Mouse (Mus musculus) cerebellum, adult 8-10 months (tissue): Measurements from ENCODE around the gene Xaf1.
A peak's percentile ranks its signal among the peaks of the same experiment; 100 is the strongest.
"Not testable (repeated sequence)": the region's sequence is repeated elsewhere in the genome, so short reads cannot be mapped to it uniquely, and the experiment has no call there.

ENCODE experiments used
- DNase-seq: peaks from one replicate; pipeline ENCODE4 v3.0.0; 2022

Gene Xaf1

DNA sequence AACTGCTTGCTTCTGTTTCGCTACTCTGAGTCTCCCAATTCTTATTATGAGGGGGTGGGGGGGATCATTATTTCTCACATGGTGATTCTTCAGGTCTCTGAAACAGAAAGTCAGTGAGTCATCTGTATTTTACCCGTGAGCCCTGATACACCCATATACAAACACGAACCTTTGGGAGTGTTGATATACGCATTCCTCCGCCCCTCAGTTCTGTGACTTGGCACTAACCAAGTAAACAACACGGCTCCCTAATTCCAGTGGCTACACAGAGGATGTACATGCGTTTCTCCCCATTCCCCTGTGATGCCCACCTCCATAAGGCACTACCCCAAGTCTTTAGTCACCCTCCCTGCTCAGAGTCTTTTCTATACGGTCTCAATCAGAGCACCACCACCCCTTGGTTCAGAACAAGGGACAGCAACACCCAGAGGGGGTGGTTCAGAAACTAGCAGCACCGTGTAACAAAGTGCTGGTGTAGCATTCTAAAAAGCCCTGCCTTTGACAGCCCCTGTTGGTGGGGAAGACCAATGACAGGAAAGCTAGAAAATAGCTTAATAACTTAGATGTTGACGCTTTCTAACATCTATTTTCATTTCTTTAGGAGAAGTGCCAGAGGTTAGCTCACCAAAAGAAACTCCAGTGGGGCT is 10.0 kb downstream of the Xaf1 start:
- DNase-seq: no peak

DNA sequence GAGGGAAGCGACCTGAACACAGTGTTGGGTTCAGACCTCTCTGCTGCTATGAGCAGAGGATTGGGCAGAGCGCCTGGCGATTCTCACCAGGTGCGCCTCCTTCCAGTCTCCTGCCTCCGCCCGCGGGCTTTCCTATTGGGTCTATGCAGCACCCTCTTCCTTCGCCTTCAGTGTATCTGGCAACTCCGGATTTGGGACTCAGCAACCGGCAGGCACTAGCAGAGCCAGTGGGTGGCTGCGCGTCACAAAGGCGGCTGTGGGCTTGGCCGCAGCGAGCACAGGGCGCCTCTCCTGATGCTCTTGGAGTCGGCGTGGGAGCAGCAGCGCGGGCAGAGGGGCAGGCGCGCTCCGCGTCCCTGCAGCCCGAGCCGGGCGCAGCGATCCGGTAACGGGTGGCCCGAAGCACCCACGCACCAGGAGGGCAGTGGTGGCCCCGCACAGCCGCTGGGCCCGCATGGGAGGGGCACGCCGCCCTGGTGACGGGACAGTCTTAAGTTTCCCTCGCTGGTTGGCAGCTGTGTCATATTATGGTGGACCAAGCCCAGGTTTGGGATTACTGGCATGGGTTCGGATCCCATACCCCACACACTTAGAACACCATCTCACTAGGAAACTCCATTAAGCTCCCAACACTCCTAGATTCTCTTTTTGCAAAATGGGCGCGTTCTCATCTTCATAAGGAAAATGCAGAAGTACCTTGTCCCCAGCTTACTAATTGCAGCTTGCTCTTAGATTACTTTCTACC is 12.9 kb downstream of the Xaf1 start, which contains the start of gene Fbxo39:
TSS of gene Fbxo39 (plus strand) at position 294 of the 745 bp plus-strand sequence.
- DNase-seq: no peak

DNA sequence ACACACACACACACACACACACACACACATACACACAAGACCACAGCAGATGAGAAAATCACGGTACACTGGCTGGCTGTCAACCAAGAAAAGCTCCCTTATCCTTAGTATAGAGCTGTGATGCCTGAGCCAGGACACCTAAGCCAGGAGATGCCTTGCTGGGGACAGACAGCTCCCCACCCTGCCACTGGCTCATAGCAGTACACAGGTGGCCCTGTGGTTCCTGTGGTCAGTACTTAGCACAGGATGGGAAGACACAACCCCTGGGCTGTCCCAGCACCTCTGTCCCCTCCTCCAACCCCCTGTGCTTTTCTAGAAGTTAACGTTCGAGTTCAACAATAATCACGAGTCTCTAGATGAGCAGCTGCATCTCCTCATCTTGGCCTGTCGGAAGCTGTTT is 16.6 kb downstream of the Xaf1 start:
- no peak for DNase-seq

DNA sequence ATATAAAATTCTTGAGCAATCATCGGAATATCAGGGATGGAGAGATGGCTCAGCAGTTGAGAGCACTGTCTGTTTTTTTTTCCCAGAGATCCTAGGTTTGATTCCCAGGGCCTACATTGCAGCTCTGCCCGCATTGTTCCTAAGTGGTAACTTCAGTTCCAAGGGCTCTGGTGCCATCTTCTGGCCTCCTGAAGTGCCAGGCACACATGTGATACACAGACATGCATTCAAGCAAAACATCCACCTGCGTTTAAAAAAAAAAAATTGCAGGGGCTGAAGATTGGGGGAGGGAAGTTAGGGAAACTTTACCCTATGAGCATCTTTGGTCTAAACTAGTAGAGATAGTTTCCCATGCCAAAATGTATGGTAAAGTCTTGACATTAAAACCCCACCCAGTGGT is 23.0 kb downstream of the Xaf1 start:
- DNase-seq: no peak

DNA sequence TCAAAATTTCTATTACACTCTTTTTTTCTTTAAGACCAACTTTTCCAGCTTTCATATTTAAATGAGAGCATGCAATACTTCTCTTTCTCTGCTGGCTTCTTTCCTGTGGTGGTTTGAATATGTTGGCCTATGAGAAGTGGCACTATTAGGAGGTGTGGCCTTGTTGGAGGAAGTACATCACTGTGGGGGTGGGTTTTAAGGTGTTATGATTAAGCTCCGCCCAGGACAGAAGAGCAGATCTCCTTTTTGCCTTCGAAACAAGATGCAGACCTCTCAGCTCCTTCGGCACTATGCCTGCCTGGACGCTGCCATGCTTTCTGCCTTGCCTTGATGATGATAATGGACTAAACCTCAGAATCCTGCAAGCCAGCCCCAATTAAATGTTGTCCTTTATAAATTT is 24.3 kb downstream of the Xaf1 start:
- DNase-seq: no peak

DNA sequence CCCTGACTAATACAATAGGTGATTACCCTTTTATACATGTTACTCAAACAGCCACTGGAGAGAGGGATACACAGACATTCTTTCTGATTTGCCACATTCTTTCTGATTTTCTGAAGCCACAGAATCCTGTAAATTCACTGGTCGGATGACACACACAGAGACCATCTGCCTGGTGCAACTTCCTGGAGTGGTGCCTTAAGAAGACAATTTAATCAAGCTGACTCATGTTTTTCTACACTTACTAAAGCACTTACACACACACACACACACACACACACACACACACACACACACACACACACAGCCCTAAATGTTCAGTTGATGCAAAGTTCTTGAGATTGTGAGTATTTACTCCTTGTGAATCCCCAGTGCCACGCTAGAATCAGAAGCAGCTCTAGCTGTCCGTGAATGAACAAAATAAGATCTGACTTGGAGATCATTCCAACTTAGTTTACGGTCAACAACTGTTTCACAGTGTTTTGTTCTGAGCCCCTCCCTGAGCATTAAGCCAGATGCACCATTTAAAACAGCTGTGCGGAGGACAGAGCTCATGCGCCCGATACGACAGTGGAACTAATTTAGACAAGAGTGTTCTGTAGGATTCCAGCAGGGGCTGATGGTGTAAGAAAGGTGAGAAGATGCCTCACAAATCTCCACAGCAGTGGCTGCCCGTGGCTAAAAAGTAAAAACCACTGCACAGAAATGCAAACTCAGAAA is 31.7 kb downstream of the Xaf1 start:
- no peak for DNase-seq

DNA sequence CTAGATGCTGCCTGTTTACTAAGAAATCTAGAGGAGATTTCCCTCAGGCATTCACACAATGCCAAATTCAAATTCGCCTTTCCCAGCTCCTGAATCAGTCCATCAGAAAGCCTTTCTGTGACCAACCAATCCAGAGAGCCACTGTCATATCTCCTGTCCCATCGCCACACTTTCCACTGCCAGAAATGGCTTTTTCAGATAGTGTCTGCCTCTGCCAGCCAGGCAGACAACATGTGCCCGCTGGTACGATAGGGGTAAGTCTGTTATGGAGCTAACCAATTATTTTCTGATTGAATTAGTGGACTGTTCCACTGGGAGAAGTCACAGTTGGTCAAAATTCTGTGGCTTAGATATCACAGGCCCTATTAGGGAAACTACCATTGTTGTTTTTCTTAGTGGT is 33.2 kb downstream of the Xaf1 start:
- no peak for DNase-seq

DNA sequence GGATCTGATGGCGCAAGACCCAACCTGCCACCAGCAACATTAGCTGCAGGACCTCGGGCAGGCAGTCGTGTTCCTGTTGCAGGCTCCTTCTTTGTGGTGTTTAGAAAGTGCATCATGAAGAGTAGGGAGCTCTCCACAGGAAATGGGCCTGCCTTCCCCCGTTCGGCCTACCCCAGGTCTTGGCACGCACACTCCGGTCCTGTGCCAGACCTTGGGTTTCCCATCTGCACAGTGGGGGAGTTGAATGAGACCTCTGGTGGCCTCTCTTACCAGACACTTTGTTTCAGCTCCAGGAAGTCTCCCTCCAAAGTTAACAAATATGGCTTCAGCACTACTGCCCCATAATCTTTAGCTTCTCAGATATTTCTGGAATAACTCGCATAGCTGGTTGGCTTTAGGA is 35.3 kb downstream of the Xaf1 start:
- DNase-seq: no peak

DNA sequence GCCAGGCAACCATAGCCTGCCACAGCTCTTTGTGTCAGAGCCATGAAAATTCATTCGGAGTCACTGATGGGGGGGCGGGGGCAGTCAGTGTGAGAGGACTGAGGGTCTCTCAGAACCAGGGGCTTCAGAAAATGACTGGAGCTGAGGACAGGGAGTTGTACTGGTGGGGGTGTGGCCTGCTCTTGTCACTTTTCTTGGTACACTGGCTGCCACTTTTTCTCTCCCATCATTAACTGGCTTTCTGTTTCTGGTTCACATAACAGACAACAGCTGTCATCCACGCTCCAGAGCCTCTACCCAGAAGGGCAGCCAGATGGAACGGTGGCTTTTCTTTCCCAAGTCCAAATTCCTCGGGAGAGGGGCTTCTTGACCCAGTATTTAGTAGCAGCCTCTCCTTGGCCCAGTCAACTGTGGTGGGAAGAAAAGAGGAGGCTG is 37.0 kb downstream of the Xaf1 start:
- no peak for DNase-seq

DNA sequence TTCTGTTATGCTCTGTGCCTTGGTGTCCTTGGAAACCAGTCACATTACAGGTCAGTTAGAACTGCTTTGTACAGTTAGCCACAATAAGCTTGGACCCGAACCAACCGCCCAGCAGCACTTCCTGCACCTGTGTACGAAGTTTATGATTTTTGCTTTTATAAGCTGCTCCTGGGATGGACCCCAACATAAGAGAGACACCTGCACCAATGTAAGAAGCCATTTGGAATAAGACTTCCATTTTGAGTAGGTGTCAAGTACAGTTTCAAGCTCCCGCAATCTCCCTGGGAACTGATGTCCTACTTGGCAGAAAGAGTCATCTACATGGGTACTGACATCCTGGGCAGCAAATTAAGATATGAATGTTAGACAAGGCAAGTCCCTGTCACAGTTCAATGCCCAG is 38.3 kb downstream of the Xaf1 start:
- DNase-seq: no peak

DNA sequence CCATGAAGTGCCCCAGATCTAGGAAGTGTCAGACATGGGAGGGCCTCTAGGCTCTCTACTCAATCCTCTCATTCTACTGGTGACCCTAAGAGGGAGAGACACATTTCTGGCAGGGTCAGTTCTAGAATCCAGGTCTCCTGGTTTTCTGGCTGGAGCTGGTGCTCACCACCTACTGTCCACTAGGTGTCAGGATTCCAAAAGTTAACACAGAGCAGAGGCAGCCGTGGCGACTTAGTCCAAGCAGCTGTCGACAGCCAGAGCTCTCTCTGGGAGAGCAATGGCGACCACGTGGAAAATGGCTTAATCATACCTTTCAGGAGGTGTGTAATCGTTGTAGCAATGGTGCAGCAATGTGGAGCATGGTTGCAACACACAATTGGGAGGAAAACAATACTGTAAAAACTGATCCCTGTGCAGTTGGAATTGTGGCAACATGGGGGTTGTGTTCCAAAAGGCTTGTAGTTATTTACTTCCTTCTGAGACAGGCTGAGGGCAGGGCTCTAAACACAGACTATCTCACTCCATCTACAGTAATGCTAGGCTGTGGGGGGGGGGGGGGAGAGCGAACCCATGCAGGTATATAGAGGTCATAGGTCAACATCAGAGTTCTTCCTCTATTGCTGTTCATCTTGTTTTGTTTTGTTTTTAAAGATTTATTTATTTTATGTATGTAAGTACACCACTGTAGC is 41.3 kb downstream of the Xaf1 start:
- DNase-seq: peak; percentile 52

DNA sequence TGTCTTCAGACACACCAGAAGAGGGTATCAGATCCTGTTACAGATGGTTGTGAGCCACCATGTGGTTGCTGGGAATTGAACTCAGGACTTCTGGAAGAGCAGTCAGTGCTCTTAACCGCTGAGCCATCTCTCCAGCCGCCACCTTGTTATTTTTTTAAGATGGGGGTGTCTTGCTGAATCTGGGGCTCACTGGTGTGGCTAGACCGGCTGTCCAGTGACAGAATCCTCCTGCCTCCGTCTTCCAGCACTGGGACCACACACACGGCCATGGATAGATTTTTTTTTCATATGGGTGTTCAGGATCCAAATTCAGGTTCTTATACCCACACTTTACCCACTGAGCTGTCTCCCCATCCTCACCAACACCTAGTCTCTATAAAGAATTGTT is 41.8 kb downstream of the Xaf1 start:
- DNase-seq: not testable (repeated sequence)

DNA sequence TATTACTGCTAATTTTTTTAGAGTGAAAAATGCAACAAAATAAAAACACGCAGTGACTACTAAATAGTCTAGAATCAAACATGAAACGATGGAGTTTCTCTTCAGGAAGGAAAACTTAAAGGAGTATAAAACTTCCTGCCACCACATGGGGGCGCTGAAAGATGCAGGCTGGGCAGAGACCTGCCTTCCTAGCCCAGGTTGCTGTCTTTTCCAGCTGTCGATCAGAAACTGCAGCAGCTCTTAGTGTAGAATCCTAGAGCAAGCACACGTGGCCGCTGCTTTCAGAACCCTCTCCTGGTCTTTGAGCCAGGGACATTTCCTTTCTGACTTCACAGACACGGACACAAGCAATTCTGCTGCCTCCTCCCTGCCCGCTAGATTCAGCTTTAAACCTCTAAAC is 42.5 kb downstream of the Xaf1 start:
- no peak for DNase-seq

DNA sequence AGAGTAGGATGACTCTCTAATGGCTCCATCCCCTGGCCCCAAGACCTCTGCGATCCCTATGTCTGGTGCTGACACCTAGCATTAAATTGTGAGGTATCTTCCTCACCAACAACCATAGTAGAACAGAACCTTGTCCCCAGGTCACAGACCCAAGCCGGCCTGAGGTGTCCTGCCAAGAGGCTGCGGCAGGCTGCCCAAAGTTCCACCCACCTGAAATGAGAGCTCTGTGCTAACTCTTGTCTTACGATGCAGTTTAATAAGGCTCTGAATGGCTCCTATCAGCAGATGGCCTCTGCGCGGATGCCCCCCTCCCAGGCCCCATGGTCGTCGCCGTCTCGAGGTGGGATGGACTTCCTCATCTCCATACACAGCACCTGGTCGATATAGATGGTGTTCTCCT is 43.1 kb downstream of the Xaf1 start:
- DNase-seq: no peak

DNA sequence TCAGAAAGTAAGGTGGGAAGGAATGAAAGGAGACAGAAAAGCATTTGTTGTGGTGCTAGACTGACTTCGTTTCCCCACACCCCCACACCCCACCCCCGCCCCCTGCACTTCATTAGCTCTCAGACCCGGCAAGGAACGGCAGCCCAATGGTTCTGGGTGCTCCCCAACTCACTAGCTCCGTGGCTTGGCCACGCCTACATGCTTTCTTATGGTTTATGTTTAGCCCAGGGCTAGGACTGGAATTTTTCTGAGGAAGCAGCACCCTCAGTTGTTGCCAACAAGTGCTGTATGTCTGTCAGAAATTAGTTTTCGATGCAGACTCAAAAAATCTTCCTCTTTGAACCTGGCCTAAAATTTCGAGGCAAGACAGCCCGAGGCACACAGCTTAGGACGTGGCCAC is 47.1 kb downstream of the Xaf1 start:
- no peak for DNase-seq

DNA sequence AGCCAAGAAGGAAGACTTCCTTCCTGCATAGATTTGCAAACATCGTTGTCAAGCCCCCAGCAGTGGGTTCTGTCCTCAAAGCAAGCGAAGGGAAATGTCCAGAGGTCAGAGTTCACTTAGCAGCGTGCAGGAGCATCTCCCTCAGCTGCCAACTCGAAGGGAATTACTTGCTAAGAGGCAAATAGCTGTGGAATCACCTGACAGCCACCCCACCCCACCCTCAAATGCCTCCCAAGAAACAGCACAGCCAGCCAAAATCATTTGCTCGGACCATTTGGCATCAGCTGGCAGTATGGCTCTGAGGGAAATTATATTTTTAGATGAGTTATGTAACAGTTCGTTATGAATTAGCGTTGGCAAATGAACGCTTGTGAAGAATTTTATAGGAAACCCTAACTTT is 47.6 kb downstream of the Xaf1 start:
- peak; percentile 52 for DNase-seq

DNA sequence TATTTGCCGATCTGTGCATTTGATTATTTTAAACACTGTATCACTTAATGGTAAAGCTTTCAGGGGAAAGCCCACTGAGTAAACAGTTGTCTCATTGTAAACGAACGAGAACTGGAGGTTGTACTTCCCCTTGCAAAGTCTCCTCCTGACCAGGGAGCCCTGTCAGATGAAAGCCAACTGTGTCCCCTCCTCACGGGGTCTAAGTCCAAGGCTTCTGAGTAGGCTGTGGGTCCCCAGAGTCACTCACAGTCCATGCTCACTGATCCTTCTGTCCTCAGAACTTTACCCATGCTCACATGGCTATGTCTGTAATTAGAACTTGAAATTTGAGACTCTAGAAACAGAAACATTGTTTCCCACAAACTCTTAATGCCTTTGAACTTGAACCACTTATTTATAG is 48.2 kb downstream of the Xaf1 start:
- no peak for DNase-seq

DNA sequence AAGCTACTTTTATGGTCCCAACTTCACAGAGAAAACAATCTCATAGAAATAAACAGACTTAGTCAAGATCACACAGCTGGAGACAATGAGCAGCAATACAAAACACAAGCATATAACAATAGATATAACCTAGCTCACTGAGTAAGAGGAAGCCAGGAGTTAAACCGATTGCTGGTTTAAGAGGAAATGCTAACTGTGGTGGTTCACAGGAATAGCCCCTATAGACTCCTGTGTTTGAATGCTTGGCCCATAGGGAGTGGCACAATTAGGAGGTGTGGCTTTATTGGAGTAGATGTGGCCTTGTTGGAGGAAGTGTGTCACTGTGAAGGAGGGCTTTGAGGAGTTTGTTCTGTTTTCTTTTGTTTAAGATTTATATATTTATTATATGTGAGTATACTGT is 50.8 kb downstream of the Xaf1 start:
- DNase-seq: no peak

DNA sequence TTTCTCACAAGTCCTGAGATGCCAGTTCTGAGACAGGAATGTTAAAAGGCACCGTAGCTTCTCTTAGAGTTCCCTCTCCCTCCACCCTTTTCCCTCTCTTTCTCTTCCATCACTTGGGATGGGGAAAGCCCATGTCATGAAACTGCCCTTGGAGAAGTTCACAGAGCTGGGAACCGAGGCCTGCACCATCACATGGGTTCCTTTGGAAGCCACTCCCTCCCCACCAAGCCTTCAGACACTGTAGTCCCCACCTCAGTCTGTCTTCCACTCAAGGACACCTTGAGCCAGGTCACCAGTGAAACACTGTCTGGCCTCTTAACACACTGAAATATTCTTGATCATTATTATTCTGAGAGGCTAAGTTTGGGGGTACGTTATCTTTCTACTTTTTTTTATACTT is 51.8 kb downstream of the Xaf1 start:
- DNase-seq: no peak

DNA sequence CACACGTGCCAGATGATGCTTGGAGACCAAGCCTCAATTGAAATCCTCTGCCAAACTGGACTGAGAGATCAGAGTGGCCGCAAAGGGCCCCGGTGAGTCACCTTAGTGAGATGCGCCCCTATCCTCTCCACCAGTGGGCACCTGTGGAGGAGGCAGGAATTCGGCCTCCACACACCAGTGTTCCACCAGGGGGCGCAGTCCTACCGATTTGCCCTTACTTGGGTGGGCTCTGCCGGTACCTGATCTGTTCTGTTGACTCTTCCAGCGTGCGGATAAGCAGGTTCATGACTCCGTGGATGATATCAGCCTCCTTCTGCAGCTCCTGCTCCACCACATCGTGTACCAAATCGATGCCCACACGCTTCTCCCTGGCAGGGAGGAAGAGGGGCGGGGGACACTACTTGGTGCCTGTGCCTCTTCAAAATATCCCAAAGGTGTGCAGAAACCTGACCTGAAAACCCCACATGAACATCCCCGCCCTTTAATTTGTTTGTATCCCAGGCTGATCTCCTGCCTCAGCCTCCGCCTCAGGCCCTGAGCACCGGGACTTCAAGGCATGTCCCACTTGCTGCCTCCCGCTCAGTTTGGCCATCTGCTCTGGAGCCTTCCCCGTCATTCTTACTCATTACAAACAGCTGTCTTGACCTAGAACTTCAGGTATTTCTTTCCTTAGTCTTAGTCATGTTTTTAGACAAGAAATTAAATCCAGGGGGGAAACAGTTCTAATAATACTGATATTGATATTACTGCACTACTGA is 53.7 kb downstream of the Xaf1 start:
- peak; percentile 30 for DNase-seq

DNA sequence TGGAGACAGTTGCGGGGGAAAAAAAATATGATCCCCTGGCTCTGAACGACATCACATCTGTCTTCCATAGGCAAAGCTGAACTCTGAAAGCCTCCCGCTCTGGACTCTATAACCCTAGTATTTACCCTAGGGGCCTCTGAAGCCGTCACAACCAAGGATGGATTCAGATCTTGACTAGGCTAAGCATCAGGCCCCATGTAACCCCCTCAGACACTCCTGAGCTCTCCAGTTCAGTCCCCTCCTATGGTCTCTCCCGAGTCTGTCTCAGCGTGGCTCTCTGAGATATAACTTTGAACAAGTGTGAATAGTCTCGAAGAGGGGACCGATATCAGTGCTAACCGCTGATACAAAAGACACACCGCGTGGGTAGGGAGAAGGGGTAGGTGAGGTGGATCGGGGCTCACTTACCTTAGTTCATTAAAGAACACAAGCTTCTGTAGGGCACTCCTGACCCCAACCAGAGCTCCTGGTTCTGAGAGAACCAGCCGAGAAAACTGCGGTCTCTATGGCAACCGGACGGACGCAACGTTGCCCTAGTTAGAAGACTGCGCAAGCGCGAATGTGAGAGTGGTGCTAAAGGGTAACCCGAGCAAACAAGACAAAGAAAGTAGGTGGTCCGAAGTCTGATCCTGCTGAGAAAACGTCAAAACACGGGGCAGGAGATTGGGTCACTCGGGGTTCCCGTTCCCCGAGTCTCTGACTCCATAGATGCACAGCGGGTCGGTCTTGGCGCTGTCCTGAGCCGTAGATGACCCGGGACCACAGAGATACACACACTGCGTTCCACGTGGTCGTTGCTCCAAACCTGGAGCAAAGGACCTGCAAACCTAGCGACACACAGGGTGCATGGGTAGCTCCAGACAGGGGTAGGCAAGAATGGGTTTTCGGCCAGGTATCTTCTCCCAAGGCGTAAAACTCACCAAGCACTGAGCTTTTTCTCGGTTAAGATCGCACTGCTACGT is 60.2 kb downstream of the Xaf1 start:
- DNase-seq: peak; percentile 40

DNA sequence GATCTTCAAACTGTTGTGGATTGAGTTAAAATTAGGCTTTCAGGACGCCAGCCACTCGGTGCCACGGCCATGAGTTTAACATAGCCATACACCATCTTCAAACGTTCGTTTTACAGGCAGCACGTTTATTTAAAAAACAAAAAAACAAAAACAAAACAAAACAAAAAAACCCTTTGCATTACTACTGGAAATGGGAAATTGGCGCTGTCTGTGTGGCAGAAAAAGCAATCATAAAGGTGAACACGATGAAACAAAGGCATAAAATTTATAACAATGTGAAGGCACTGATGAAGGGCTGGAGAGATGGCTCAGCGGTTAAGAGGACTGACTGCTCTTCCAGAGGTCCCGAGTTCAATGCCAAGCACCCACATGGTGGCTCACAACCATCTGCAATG is 60.9 kb downstream of the Xaf1 start, which contains the start of gene Tekt1:
TSS of gene Tekt1 (minus strand) at position 96 of the 395 bp plus-strand sequence.
- no peak for DNase-seq
